Mouse (Mus musculus): ENCODE measurements around the gene Ttll12.

Gene Ttll12

DNA sequence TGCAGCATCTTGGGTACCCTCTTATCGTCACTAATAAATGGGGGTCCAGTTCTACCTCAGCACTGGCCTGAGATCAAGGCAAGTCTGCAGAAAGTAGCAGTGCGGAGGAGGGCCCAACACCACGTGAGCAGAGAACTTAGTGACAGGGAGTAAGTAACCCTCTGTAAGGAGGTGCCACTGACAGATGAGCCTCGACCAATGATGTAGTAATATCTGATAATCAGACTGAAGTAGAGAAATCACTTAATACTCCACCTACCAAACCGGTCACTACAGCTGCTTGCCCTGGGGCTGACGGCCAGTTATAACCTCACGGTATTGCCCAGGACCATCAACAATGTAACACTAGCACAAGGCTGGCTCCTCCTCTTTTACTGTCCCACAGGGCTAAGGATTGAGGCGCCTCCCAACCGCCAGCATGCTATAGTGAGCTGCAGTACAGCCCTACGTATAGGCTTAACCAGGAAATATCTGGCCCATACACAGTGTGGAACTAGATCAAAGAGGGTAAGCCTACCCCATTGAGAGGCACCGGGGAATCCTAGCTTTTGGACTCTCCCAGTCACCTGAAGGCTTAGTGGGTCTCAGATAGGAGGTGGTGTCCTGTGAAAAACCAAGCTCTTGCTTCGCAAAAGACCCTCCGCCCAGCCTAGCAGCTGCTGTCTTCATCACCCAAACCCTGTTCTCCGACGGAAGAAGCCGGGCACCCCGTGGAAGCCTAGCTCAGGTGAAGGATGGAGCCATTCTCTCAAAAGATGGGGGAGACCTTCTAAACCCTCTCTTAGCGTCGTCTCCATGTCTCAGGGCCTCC is 1.1 kb downstream of the Ttll12 start:
- DNase-seq (ENCODE audit: extremely low spot score, low spot score): peak; percentile 53

- DNase-seq (ENCODE audit: extremely low spot score, low spot score): no peak
Measured at GRCm38 (mm10) chr15:83593189-83593585, 1.8 kb downstream of the Ttll12 start.

DNA sequence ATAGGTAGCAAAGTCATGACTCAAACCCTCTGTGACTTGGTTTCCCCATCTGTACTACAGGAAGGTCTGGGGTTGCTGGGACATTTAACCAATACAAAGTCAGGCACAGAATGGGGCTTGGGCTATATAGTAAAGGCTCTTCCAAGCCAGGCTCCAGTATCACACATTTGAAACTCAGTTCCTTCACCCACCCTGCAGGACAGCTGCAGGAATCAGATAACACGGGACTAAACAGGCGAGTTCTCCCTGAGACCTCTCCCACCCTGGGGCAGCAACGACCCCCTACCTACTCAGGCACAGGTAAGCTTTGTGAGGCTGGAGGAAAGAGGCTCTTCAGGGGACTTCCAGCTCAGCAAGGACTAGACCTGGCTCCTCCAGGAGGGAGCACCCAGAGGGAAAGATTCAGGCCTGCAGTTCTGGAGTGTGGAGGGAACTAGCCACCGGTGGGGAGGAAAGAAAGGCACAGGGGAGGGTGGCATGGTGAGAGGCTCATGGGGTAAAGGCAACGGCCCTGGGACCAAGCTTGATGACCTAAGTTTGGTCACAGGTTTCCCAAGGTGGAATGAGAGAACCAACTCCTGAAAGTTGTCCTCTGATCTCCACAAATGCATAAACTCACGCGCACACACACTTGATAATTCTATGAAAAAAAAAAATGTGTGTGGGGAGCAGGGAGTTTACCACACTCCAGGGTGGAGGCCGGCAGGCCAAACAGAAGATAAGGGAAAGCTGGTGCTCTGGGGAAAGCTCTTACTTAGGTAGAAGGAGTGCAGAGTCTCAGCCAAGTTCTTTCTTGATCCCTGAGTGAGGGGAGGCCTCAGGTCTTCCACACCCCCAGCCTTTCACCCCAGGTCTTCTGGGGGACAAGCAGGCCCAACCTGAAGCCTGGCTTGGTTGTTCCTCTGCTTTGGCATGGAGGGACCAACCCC is 2.4 kb downstream of the Ttll12 start:
- no peak for DNase-seq (ENCODE audit: extremely low spot score, low spot score)

- no peak for DNase-seq (ENCODE audit: extremely low spot score, low spot score)
Measured at GRCm38 (mm10) chr15:83591758-83592157, 3.2 kb downstream of the Ttll12 start.

- DNase-seq (ENCODE audit: extremely low spot score, low spot score): no peak
Measured at GRCm38 (mm10) chr15:83590841-83591240, 4.1 kb downstream of the Ttll12 start.

DNA sequence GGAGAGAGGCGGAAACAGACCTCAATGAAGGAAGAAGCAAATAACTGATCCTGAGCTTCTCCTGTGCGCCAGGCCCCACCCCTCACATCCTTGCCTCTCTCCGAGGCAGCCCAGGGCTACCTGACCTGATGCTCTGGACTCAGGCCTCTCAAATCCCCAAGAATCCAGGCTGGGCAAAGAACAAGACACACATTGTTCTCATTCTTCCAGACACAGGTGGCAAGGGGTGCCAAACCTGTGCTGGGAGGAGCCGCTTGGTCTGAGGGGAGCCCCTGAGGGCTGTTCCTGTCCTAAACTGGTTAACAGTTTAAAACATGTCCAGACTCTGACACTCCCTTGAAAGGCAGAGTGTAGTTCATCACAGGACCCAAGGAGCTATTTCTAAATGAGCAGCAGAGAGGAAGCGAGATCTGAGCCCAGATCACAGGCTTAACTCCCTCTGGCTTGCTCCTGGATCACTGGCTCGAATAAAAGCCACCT is 10.2 kb downstream of the Ttll12 start:
- no peak for DNase-seq (ENCODE audit: extremely low spot score, low spot score)

DNA sequence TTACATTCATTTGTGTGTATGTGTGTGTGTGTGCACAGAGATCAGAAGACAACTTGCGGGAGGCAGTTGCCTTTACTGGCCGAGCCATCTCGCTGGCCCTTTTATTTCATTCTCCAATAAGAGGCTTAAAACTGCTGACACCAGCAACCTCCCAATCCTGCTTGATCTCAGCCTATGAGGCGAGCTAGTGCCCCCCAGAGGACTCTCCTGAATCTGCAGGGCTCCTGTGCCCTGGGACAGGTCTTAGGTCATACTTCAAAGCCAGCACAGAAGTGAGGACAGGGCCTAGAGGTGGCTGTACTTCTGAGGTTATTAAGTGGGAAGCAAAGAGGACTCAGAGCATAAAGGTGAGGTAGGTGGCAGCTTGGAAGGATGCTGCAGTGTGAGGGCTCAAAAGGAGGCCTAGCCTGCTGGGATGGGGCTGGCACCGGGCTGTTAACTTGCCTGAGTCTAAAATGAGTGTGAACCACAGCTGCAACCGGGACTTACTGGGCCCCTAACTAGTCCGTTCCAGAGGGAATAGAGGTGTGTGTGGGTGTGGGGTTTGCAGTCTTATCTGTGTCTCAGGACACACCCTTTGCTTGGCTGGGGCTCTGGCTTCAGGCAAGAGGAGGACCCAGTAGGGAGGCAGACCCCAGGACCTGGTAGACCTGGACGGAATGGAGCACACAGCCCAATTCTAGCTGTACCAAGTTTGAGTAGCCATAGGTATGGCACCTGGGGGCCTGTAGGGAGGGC is 11.4 kb downstream of the Ttll12 start:
- no peak for DNase-seq (ENCODE audit: extremely low spot score, low spot score)

DNA sequence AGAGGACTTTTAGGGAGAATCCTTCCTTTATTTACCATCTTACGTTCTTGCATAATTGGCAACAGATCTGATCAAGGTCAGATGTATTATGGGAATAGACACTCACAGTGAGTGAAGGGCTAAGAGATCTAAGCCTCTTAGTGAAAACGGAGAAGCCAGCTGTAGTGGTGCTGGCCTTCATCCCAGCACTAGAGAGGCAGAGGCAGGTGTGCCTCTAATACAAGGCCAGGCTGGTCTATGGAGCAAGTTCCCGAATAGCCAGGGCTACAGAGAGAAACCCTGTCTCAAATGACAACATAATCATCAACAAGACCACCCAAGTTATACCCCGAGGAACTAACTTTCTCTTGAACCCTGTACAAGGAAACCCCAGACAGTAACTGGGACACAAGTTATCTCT is 12.0 kb downstream of the Ttll12 start:
- no peak for DNase-seq (ENCODE audit: extremely low spot score, low spot score)

GRCm38 (mm10) chr15:83576651-83577050 is 18.3 kb downstream of the Ttll12 start:
- no peak for DNase-seq (ENCODE audit: extremely low spot score, low spot score)

DNA sequence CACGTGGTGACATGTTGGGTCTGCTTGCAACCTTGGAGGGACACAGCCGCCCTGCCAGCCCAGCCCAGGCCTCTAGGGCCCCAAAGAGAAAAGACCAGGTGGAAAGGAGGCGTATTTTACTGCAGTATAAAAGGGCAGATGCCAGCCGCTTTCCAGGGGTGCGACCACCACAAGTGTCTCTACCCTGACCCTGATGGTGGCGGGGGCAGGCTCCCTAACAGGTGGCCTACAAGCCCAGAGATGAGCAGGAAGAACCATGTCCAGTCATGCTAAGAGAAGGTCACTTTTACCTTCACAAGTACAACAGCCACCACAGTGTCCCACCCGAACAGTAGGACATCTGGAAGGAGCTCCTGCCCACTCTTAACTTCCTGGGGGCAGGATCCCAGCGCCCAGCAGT is 19.4 kb downstream of the Ttll12 start:
- no peak for DNase-seq (ENCODE audit: extremely low spot score, low spot score)

GRCm38 (mm10) chr15:83574731-83575351 is 20.1 kb downstream of the Ttll12 start:
- DNase-seq (ENCODE audit: extremely low spot score, low spot score): no peak

- DNase-seq (ENCODE audit: extremely low spot score, low spot score): no peak
Measured at GRCm38 (mm10) chr15:83573606-83574005, 21.4 kb downstream of the Ttll12 start.

- no peak for DNase-seq (ENCODE audit: extremely low spot score, low spot score)
Measured at GRCm38 (mm10) chr15:83572132-83572531, 22.8 kb downstream of the Ttll12 start.

- no peak for DNase-seq (ENCODE audit: extremely low spot score, low spot score)
Measured at GRCm38 (mm10) chr15:83571636-83572035, 23.3 kb downstream of the Ttll12 start.

GRCm38 (mm10) chr15:83570641-83571040 is 24.3 kb downstream of the Ttll12 start:
- DNase-seq (ENCODE audit: extremely low spot score, low spot score): no peak

GRCm38 (mm10) chr15:83569682-83570081 is 25.3 kb downstream of the Ttll12 start:
- no peak for DNase-seq (ENCODE audit: extremely low spot score, low spot score)

DNA sequence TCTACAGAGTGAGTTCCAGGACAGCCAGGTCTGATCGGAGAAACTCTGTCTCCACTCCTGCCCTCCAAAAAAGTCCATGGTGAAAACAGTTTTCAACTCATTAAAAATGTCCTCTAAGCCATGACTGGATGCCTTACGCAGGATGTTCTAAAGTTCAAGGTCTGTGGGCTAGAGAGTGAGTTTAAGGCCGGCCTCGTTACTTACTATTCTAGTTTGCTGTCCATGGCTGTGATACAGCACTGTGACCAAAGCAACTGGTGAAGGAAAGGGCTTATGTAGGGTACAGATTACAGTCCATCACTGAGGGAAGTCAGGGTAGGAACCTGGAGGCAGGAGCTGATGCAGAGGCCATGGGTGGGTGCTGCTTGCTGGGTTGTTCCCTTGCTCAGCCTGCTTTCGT is 26.4 kb downstream of the Ttll12 start:
- DNase-seq (ENCODE audit: extremely low spot score, low spot score): no peak

GRCm38 (mm10) chr15:83567728-83568127 is 27.2 kb downstream of the Ttll12 start:
- DNase-seq (ENCODE audit: extremely low spot score, low spot score): no peak

GRCm38 (mm10) chr15:83566006-83566405 is 29.0 kb downstream of the Ttll12 start:
- DNase-seq (ENCODE audit: extremely low spot score, low spot score): no peak

DNA sequence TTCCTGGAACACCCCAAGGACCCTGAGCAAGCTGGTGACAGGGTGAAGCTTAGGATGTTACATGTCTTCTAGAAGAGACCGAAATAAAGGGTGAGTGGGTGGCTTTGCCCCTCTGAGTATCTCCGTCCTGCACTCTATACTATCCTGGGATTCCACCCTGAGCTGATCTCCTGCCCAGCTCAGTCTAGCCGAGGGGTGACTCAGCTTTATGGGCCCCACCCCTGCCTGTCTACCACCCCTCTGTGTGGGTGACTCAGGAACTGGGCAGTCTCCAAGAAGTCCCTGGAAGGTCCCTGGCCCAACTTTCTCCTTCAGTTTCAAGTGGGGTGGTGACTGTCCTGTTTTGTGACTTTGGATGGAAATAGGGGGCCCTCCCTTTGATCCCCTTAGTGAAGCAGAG is 29.5 kb downstream of the Ttll12 start:
- DNase-seq (ENCODE audit: extremely low spot score, low spot score): no peak
